Mouse (Mus musculus) macrophage (primary cell): ENCODE measurements around the gene Pik3r1. TPM values are rescaled to one million over a fixed set of nuclear protein-coding genes. Genes with fewer than 3 reads are reported as not detected.

Experiments used
- H3K27ac ChIP-seq: fragments of 350-480 bp; formaldehyde crosslinking; 2 replicates; pipeline ENCODE4 v1.9.0; 2021
- H3K36me3 ChIP-seq: fragments of 350-480 bp; formaldehyde crosslinking; 2 replicates; pipeline ENCODE4 v1.9.0; 2021; ENCODE audit errors: inconsistent target
- H3K4me3 ChIP-seq: fragments of 350-480 bp; formaldehyde crosslinking; 2 replicates; pipeline ENCODE4 v1.9.0; 2021; ENCODE audit errors: inconsistent target
- H3K79me2 ChIP-seq: fragments of 350-480 bp; formaldehyde crosslinking; 2 replicates; pipeline ENCODE4 v1.9.0; 2021; ENCODE audit errors: inconsistent target
- WGBS: methylation state at CpG from one replicate; pipeline ENCODE4 v1.1.7; 2026; ENCODE audit warnings: inconsistent platforms; ENCODE audit not compliant: missing documents; 5-methylcytosine and 5-hydroxymethylcytosine counted together
- polyA plus RNA-seq: library from polyadenylated mRNA; stranded (reverse); fragments of 250-400 nt; gene quantifications from 3 replicates; pipeline ENCODE4 v1.2.4, GENCODE M21; 2018; ENCODE audit warnings: inconsistent platforms

The Pik3r1 gene
- polyA plus RNA-seq, 1 experiment from 2014 or later: 46.9 TPM

DNA sequence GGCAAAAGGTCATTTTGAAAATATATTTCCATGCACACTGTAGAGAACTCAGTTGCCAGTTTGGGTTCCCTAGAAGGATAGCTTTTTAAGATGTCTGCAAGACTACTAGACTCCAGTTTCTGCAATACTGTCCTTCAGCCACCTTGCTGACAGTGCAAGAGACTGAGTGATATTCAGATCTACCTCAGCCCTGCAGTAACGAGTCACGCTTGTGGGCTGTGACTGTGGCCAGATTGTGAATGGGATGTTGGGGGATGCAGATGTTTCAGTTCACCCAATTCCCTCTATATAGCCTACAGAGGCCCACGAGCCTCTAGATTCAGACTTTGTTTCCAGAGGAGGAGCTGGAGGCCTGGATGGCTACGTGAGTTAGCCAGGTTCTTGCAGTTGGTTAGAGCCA is 90.0 kb downstream of the Pik3r1 start:
- H3K4me3 ChIP-seq: no peak overlapping the region
- no peak overlapping the region for H3K27ac ChIP-seq
- 83% methylated on average over 4 of the region's 4 CpGs for WGBS
- H3K79me2 ChIP-seq: no peaks in the 10 kb centered on the region
- no peaks in the 10 kb centered on the region for H3K36me3 ChIP-seq

- 95% methylated on average over 3 of the region's 3 CpGs for WGBS
- Histone ChIP-seq H3K79me2 (no peaks in the 10 kb centered on the region), H3K27ac (no peak overlapping the region), H3K4me3 (no peak overlapping the region), H3K36me3 (no peaks in the 10 kb centered on the region)
These were observed 94.1 kb downstream of the Pik3r1 start for GRCm38 (mm10) chr13:101673876-101674275.

- H3K36me3 ChIP-seq: no peaks in the 10 kb centered on the region
- no peaks in the 10 kb centered on the region for H3K79me2 ChIP-seq
- no peak overlapping the region for H3K4me3 ChIP-seq
- 41% methylated on average over 3 of the region's 3 CpGs for WGBS
- H3K27ac ChIP-seq: no peak overlapping the region
These were observed 99.2 kb downstream of the Pik3r1 start for GRCm38 (mm10) chr13:101668859-101669258.

DNA sequence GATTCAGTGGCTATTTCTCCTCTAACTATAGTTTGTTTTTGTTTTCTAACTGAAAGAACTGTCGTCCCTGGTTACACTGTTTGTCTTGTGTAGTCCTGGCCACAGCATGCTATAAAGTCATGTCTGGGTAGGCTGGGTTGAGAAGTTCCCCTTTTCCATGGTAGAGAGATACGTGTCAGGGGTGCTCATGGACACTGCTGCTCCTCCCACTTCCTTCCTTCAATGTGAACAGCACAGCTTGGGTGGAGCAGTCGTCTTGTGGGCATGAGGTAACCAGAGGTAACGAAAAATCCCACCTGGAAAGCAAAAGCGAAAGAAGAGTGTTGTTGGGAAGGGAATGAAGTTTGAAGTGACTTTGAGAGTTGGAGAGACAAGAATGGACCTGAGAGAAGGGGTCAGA is 104.0 kb downstream of the Pik3r1 start:
- Histone ChIP-seq H3K4me3 (peak overlapping the region; percentile 17), H3K27ac (peak overlapping the region; percentile 51), H3K79me2 (no peaks in the 10 kb centered on the region), H3K36me3 (no peaks in the 10 kb centered on the region)
- WGBS: 0% methylated on average over 5 of the region's 5 CpGs

- Histone ChIP-seq H3K4me3 (no peak overlapping the region), H3K79me2 (no peaks in the 10 kb centered on the region), H3K36me3 (no peaks in the 10 kb centered on the region), H3K27ac (peak overlapping the region; percentile 51)
- WGBS: 78% methylated on average over 1 of the region's 1 CpGs
These were observed 105.1 kb downstream of the Pik3r1 start for GRCm38 (mm10) chr13:101662900-101663299.

GRCm38 (mm10) chr13:101661567-101661966 is 106.5 kb downstream of the Pik3r1 start:
- Histone ChIP-seq H3K27ac (no peak overlapping the region), H3K79me2 (no peaks in the 10 kb centered on the region), H3K36me3 (no peaks in the 10 kb centered on the region), H3K4me3 (no peak overlapping the region)
- 85% methylated on average over 6 of the region's 6 CpGs for WGBS

DNA sequence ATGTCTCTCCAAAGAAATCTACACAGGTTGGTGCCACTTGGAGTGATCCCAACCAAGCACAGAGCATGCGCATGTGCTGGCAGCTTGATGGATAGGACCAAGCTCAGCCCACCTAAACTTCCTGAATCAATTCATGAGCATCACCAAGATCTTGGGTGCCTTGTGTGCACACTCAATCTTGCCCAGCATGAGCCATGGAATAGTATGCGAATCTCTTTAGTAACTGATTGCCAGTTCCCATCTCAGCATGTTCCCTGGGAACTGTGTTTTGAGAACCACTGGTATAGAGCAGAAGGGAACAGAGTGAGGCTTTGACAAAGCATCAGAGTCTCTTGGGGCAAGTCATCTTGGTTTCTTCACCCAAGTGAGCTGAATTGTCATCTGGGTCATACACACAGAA is 107.8 kb downstream of the Pik3r1 start:
- H3K27ac ChIP-seq: no peak overlapping the region
- H3K36me3 ChIP-seq: no peaks in the 10 kb centered on the region
- 100% methylated on average over 2 of the region's 2 CpGs for WGBS
- no peak overlapping the region for H3K4me3 ChIP-seq
- no peaks in the 10 kb centered on the region for H3K79me2 ChIP-seq

DNA sequence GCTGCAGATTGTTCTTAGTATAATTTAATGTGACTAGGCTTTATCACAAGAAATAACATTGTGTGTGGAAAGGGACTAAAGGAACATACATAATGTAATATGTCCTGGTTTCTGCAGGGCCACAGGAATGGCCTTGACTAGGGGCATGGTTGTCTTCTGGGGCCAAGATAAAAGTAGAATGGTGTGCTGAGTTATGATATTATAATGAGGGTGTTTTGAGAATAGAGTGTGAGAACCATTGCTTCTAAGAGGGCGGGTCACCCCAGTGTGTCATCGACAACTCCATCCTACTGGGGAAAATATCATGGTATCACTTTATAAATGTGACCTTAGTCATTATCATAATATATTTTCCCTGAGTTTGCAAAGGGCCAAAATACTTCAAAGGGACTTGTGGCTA is 115.9 kb downstream of the Pik3r1 start:
- 96% methylated on average over 2 of the region's 2 CpGs for WGBS
- no peak overlapping the region for H3K4me3 ChIP-seq
- no peaks in the 10 kb centered on the region for H3K36me3 ChIP-seq
- H3K27ac ChIP-seq: no peak overlapping the region
- no peaks in the 10 kb centered on the region for H3K79me2 ChIP-seq

DNA sequence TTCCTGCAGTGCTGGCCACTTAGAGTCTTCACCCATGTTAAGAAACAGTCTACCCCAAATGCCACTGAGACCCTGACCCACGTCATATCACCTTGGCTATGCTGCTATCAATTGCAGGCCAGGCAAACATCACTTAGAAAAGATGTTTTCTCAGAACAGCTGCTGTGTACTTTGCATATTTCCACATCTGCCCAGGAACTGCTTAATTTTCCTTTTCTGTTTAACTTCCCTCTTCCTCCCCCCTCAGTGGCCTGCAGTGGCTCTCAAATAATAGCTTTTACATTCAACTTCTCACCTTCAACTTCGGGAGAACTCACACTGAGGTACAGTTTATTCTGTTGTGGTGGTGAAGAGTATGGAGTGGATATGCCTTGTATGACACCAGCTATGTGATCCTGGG is 126.4 kb downstream of the Pik3r1 start:
- Histone ChIP-seq H3K79me2 (no peaks in the 10 kb centered on the region), H3K4me3 (no peak overlapping the region), H3K27ac (no peak overlapping the region), H3K36me3 (no peaks in the 10 kb centered on the region)
- 55% methylated on average over 2 of the region's 2 CpGs for WGBS

GRCm38 (mm10) chr13:101635837-101636236 is 132.2 kb downstream of the Pik3r1 start:
- no peak overlapping the region for H3K27ac ChIP-seq
- H3K36me3 ChIP-seq: no peaks in the 10 kb centered on the region
- 79% methylated on average over 1 of the region's 1 CpGs for WGBS
- no peaks in the 10 kb centered on the region for H3K79me2 ChIP-seq
- no peak overlapping the region for H3K4me3 ChIP-seq

GRCm38 (mm10) chr13:101634420-101634819 is 133.6 kb downstream of the Pik3r1 start:
- H3K27ac ChIP-seq: no peak overlapping the region
- no peaks in the 10 kb centered on the region for H3K79me2 ChIP-seq
- H3K4me3 ChIP-seq: no peak overlapping the region
- H3K36me3 ChIP-seq: no peaks in the 10 kb centered on the region

DNA sequence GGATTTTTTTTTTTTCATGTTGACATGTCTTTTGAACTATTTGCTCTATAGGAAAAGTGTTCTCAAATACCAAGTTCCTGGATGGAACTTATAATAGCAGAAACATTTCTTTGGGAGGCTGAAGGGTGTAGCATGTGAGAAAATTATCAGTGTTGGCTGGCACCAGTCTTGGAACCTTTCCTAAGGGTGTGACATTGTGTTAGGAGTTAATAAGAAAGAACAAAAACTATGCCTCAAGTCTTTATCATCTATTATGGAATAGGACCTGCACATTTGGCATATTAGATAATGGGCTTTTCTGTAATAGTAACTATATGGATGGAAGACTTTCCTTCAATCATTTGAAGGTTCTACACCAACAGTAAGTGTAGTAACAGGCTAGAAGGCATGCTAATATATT is 134.4 kb downstream of the Pik3r1 start:
- no peaks in the 10 kb centered on the region for H3K79me2 ChIP-seq
- no peak overlapping the region for H3K27ac ChIP-seq
- no peaks in the 10 kb centered on the region for H3K36me3 ChIP-seq
- H3K4me3 ChIP-seq: no peak overlapping the region

DNA sequence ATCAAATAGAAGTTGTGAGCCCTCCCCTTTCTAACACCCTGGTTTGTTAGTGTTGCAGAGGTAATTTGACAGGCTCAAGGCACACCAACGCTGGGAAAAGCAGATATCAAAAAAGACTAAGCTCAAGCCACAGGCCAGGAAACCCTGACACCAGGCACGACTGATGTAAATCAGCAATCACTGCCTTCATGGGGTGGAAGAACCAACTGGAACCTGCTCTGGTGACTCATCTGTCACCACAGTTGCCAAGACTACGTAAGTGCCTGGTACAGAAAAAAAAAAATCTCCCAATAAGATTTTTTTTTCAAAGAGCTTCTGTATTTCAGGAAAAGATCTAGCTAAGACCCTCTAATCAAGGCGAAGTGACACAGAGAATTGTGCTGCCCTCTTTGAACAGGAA is 135.2 kb downstream of the Pik3r1 start:
- 33% methylated on average over 4 of the region's 4 CpGs for WGBS
- Histone ChIP-seq H3K4me3 (no peak overlapping the region), H3K79me2 (no peaks in the 10 kb centered on the region), H3K27ac (no peak overlapping the region), H3K36me3 (no peaks in the 10 kb centered on the region)

- Histone ChIP-seq H3K27ac (no peak overlapping the region), H3K36me3 (no peaks in the 10 kb centered on the region), H3K79me2 (no peaks in the 10 kb centered on the region), H3K4me3 (no peak overlapping the region)
- 95% methylated on average over 7 of the region's 7 CpGs for WGBS
These were observed 136.5 kb downstream of the Pik3r1 start for GRCm38 (mm10) chr13:101631561-101631960.
